Mouse (Mus musculus) midbrain, embryonic 15.5 days (tissue): ENCODE results near the gene Chtop. TPM values are rescaled to one million over a fixed set of nuclear protein-coding genes. Genes with fewer than 3 reads are reported as not detected.

Experiments used
- ATAC-seq: fragments of 200-750 bp; cut with Nextera tagmentation; replicated peaks from 2 replicates; pipeline ENCODE4 v1.8.0; 2017; ENCODE audit warnings: moderate TSS enrichment
- H3K27ac ChIP-seq: fragments of 300-500 bp; sonication (generic); 2 replicates; pipeline ENCODE4 v1.5.1; 2015; ENCODE audit warnings: mild to moderate bottlenecking, inconsistent platforms
- H3K27me3 ChIP-seq: fragments of 300-500 bp; sonication (generic); replicated peaks from 2 replicates; pipeline ENCODE4 v1.6.1; 2015; ENCODE audit warnings: inconsistent platforms
- H3K36me3 ChIP-seq: fragments of 300-500 bp; sonication (generic); replicated peaks from 2 replicates; pipeline ENCODE4 v1.6.1; 2015; ENCODE audit warnings: inconsistent platforms
- H3K4me1 ChIP-seq: fragments of 300-500 bp; sonication (generic); 2 replicates; pipeline ENCODE4 v1.6.1; 2015; ENCODE audit warnings: inconsistent platforms
- H3K4me2 ChIP-seq: fragments of 300-500 bp; sonication (generic); 2 replicates; pipeline ENCODE4 v1.6.1; 2015; ENCODE audit warnings: inconsistent platforms, mild to moderate bottlenecking, moderate library complexity
- H3K4me3 ChIP-seq: fragments of 300-500 bp; sonication (generic); 2 replicates; pipeline ENCODE4 v1.5.1; 2015; ENCODE audit warnings: mild to moderate bottlenecking, inconsistent platforms
- H3K9ac ChIP-seq: fragments of 300-500 bp; sonication (generic); 2 replicates; pipeline ENCODE4 v1.6.1; 2015; ENCODE audit warnings: mild to moderate bottlenecking, inconsistent platforms
- H3K9me3 ChIP-seq: fragments of 300-500 bp; sonication (generic); 2 replicates; pipeline ENCODE4 v1.6.1; 2016; ENCODE audit warnings: inconsistent platforms
- WGBS: fragments of 180-500 bp; shearing (Covaris S2); methylation state at CpG from one replicate; pipeline ENCODE4 v1.1.7; 2015; ENCODE audit warnings: mixed read lengths; 5-methylcytosine and 5-hydroxymethylcytosine counted together
- polyA plus RNA-seq: library from polyadenylated mRNA; unstranded; fragments of >200 nt; fragmentation: Nextera tagmentation; extraction: Ambion mirVana; gene quantifications from 2 replicates; pipeline ENCODE4 v1.2.1, GENCODE M21; 2015

Chtop gene
- polyA plus RNA-seq: 184 and 185 TPM in 2 replicates

GRCm38 (mm10) chr3:90508950-90509746 lies at the start of gene Chtop:
Chtop (minus strand) TSS chr3:90509498.
- ATAC-seq: peak; percentile 93
- Histone ChIP-seq H3K4me3 (peak within 1 kb of the TSS; percentile 98), H3K9me3 (no peaks in the 10 kb centered on the region), H3K4me2 (peak within 1 kb of the TSS; percentile 68), H3K9ac (peak within 1 kb of the TSS; percentile 96), H3K27ac (peak within 1 kb of the TSS; percentile 97), H3K27me3 (peaks cover 14% of the 10 kb centered on the region), H3K36me3 (peaks cover 22% of the 10 kb centered on the region; the same call in 1 of the 2 replicates), H3K4me1 (peaks cover 28% of the 10 kb centered on the region)
- under 1% methylated on average over 64 of the region's 66 CpGs for WGBS

DNA sequence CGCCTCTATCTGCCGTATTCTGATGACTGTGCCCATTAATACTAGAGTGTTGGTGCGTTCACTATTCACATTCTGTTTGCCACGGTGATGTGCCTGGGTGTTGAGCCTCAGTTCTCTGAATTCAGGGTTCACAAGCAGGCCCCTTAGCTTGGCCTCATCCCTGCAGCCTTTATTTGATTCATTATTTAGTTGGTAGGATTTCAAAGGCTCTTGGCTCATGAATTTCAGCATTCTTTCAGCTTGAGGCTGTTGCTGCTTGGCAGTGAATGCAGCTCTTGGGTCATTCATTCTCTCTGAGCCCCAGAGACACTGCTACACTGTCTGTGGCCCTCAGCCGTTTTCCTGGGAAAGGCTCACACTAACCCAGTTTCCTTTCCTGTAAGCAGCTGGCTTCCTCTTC lies 46.7 kb upstream of the Chtop start:
- no peak overlapping the region for H3K27ac ChIP-seq
- 34% methylated on average over 5 of the region's 5 CpGs for WGBS
- ATAC-seq: peak; percentile 80

GRCm38 (mm10) chr3:90552231-90552630 lies 42.9 kb upstream of the Chtop start:
- Histone ChIP-seq H3K9ac (no peak overlapping the region), H3K36me3 (no peaks in the 10 kb centered on the region), H3K4me2 (no peak overlapping the region), H3K9me3 (no peaks in the 10 kb centered on the region), H3K27ac (no peak overlapping the region), H3K27me3 (no peaks in the 10 kb centered on the region), H3K4me1 (no peaks in the 10 kb centered on the region), H3K4me3 (no peak overlapping the region)
- no peak for ATAC-seq
- 73% methylated on average over 2 of the region's 2 CpGs for WGBS

More for the DNA sequence above, 46.7 kb upstream of the Chtop start:
- H3K4me3 ChIP-seq: no peak overlapping the region
- H3K36me3 ChIP-seq: no peaks in the 10 kb centered on the region
- no peak overlapping the region for H3K9ac ChIP-seq
- H3K27me3 ChIP-seq: no peaks in the 10 kb centered on the region
- H3K4me1 ChIP-seq: no peaks in the 10 kb centered on the region
- H3K4me2 ChIP-seq: no peak overlapping the region
- no peaks in the 10 kb centered on the region for H3K9me3 ChIP-seq

- Histone ChIP-seq H3K36me3 (no peaks in the 10 kb centered on the region), H3K27ac (no peak overlapping the region), H3K4me1 (no peaks in the 10 kb centered on the region), H3K4me3 (no peak overlapping the region), H3K4me2 (no peak overlapping the region), H3K27me3 (no peaks in the 10 kb centered on the region), H3K9me3 (no peaks in the 10 kb centered on the region), H3K9ac (no peak overlapping the region)
- 92% methylated on average over 2 of the region's 2 CpGs for WGBS
- no peak for ATAC-seq
These were observed 41.1 kb upstream of the Chtop start for GRCm38 (mm10) chr3:90550421-90550790.

DNA sequence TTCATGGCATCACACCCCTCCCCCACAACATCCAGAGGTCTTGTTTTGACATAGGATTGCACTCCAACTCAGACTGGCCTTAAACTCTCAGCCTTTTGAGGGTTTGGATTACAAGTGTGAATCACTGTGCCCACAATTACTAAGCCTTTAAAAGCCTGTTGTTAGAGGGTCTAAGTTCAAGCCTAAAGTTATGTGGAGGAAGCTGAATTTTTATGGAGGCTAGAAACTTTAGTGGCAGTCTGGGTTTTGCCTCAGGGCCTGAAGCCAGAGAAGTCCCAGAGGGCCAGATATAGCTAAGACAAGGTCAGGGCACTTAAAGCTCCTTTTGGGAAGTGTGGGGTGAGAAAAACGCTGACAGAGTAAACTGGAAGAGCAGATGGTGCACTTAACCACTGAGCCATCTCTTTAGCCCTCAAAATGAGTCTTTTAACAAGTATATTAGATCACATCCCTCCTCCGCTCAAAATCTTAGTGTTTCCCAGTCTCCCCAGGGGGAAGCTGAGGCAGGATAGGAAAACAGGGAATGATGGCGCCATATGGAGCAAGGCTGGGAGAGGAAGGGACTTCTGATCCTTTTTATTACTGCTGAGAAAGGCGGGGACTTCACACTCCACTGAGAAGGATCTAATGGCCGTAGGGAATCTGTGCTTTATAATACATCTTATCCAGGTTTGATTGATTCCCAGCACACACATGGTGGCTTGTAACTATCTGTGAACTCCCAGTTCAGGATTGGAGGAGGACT lies 40.5 kb upstream of the Chtop start:
- no peaks in the 10 kb centered on the region for H3K27me3 ChIP-seq
- no peak for ATAC-seq
- no peaks in the 10 kb centered on the region for H3K9me3 ChIP-seq
- no peaks in the 10 kb centered on the region for H3K36me3 ChIP-seq
- 59% methylated on average over 5 of the region's 5 CpGs for WGBS
- H3K27ac ChIP-seq: no peak overlapping the region
- no peak overlapping the region for H3K4me3 ChIP-seq
- no peak overlapping the region for H3K9ac ChIP-seq
- H3K4me2 ChIP-seq: no peak overlapping the region
- no peaks in the 10 kb centered on the region for H3K4me1 ChIP-seq

- peak; percentile 70 for ATAC-seq
- Histone ChIP-seq H3K27me3 (no peaks in the 10 kb centered on the region), H3K36me3 (no peaks in the 10 kb centered on the region), H3K4me2 (no peak overlapping the region), H3K4me1 (peaks cover 9% of the 10 kb centered on the region), H3K4me3 (no peak overlapping the region), H3K27ac (no peak overlapping the region), H3K9me3 (no peaks in the 10 kb centered on the region), H3K9ac (no peak overlapping the region)
- 16% methylated on average over 4 of the region's 4 CpGs for WGBS
These were observed 31.6 kb upstream of the Chtop start for GRCm38 (mm10) chr3:90540904-90541303.

GRCm38 (mm10) chr3:90537905-90538296 lies 28.6 kb upstream of the Chtop start:
- ATAC-seq: no peak
- Histone ChIP-seq H3K27ac (no peak overlapping the region), H3K36me3 (no peaks in the 10 kb centered on the region), H3K27me3 (no peaks in the 10 kb centered on the region), H3K4me3 (no peak overlapping the region), H3K9me3 (no peaks in the 10 kb centered on the region), H3K4me2 (no peak overlapping the region), H3K9ac (no peak overlapping the region), H3K4me1 (peaks cover 9% of the 10 kb centered on the region)
- WGBS: 87% methylated on average over 5 of the region's 5 CpGs

- H3K9me3 ChIP-seq: no peaks in the 10 kb centered on the region
- no peaks in the 10 kb centered on the region for H3K27me3 ChIP-seq
- no peak within 1 kb of the TSS for H3K9ac ChIP-seq
- no peak within 1 kb of the TSS for H3K27ac ChIP-seq
- peaks cover 9% of the 10 kb centered on the region for H3K4me1 ChIP-seq
- ATAC-seq: no peak
- 50% methylated on average over 10 of the region's 10 CpGs for WGBS
- no peaks in the 10 kb centered on the region for H3K36me3 ChIP-seq
- H3K4me3 ChIP-seq: no peak within 1 kb of the TSS
- H3K4me2 ChIP-seq: no peak within 1 kb of the TSS
These were observed 28.0 kb upstream of the Chtop start, which contains the start of gene S100a16 for GRCm38 (mm10) chr3:90537141-90537904. S100a16 (plus strand) TSS chr3:90537254.

DNA sequence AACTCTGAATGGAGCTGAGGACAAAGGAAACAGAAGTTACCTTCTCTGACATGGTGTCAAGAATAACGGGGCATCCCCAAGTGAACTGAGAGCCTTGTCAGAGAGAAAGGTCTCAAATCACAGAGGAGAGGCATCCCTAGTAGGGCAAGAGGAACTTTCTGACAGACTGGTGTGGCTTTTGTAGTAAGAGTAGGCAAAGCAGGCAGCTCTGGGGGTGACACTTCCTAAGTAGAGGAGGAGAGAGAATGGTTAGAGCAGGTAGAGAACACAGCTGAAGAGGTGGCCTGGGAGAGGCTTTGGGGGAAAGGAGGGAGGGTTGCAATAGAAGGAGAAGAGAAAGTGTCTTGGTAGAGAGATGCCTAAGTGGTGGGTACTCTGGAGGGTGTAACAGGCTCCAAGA lies 26.1 kb upstream of the Chtop start:
- H3K4me1 ChIP-seq: peaks cover under 1% of the 10 kb centered on the region; the same call in 1 of the 2 replicates
- H3K4me3 ChIP-seq: no peak overlapping the region
- H3K27ac ChIP-seq: no peak overlapping the region
- H3K9ac ChIP-seq: no peak overlapping the region
- H3K9me3 ChIP-seq: no peaks in the 10 kb centered on the region
- no peak overlapping the region for H3K4me2 ChIP-seq
- H3K36me3 ChIP-seq: no peaks in the 10 kb centered on the region
- H3K27me3 ChIP-seq: no peaks in the 10 kb centered on the region
- ATAC-seq: no peak
- WGBS: 66% methylated on average over 1 of the region's 1 CpGs

DNA sequence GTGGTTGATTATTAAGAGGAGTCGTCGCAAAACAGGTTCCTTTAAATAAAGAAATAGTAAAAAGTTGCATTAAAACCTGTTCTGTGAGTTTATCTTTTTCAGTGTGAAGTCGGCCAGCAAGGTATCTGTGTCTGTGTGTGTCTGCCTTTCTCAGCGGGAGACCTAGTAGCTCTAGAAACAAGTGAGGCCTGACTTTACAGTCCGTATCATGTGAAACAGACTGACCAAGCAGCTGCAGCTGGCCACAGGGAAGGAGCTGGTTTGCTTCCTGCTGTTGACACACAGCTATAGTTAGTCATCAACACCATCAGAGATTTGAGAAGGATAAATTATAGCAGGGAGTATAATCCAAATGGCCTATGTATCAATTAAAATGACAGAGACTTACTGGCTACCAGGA lies 22.4 kb upstream of the Chtop start:
- ATAC-seq: no peak
- Histone ChIP-seq H3K4me2 (no peak overlapping the region), H3K4me3 (no peak overlapping the region), H3K9ac (no peak overlapping the region), H3K27me3 (no peaks in the 10 kb centered on the region), H3K4me1 (no peaks in the 10 kb centered on the region), H3K27ac (no peak overlapping the region), H3K36me3 (no peaks in the 10 kb centered on the region), H3K9me3 (no peaks in the 10 kb centered on the region)
- WGBS: 78% methylated on average over 5 of the region's 5 CpGs

DNA sequence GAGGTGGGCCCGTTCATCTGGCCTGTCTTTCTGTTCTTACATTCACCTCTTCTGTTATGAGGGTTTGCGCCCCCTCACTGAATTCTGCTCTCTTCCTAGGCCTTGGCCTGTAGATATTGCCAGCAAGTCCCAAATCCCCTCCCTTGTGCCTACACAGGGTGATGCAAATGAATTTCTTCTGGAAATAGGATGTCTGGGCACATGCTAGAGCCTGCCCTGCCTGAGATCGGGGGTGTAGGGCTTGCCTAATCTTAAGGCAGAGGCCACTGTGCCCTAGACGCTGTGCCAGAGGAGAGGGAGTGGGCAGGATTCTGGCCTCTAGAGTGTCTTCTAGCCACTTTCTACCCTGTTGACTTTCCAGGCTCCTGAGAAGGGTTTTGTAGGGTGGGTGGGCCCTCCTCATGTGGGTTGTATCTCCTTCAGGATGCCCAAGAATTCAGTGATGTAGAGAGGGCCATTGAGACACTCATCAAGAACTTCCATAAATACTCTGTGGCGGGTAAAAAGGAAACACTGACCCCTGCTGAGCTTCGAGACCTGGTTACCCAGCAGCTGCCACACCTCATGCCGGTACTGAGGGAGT lies 18.1 kb upstream of the Chtop start:
- ATAC-seq: no peak
- H3K27me3 ChIP-seq: no peaks in the 10 kb centered on the region
- H3K4me3 ChIP-seq: no peak overlapping the region
- no peak overlapping the region for H3K4me2 ChIP-seq
- H3K27ac ChIP-seq: no peak overlapping the region
- H3K4me1 ChIP-seq: no peaks in the 10 kb centered on the region
- no peaks in the 10 kb centered on the region for H3K36me3 ChIP-seq
- WGBS: 86% methylated on average over 7 of the region's 7 CpGs
- no peak overlapping the region for H3K9ac ChIP-seq
- H3K9me3 ChIP-seq: no peaks in the 10 kb centered on the region

DNA sequence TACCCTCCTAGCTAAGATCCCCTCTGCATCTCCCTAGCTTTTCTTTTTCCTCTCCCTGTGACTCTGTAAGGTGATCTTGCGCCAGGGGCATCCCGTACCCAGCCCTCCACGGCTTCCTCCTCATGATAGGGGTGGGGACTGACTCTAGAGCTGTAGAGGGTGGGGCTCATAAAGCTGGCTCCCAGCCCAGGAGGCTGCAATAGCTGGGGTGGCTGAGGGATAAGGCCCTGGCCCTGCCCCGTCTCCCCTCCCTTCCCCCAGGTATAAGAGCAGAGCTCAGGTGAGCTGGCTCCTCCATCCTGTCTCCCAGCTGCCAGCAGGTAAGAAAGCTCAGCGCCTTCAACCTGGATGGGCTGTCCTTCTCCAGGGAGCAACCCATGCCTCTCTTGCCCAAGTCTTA lies 17.3 kb upstream of the Chtop start, which contains the start of gene S100a14:
TSS of gene S100a14 (plus strand) at position 277 of the 400 bp plus-strand sequence.
- Histone ChIP-seq H3K36me3 (no peaks in the 10 kb centered on the region), H3K4me3 (no peak within 1 kb of the TSS), H3K4me2 (no peak within 1 kb of the TSS), H3K27ac (no peak within 1 kb of the TSS), H3K27me3 (no peaks in the 10 kb centered on the region), H3K9me3 (no peaks in the 10 kb centered on the region), H3K9ac (no peak within 1 kb of the TSS), H3K4me1 (no peaks in the 10 kb centered on the region)
- WGBS: 82% methylated on average over 5 of the region's 5 CpGs
- ATAC-seq: no peak
